Mouse (Mus musculus) thymus, postnatal 0 days (tissue): Measurements from ENCODE around the gene Rbsn. TPM values are rescaled to one million over a fixed set of nuclear protein-coding genes. Genes with fewer than 3 reads are reported as not detected.

Experiments used
- DNase-seq: peaks from one replicate; pipeline ENCODE4 v3.0.0-alpha.2; 2015; ENCODE audit warnings: low spot score
- polyA plus RNA-seq: library from polyadenylated mRNA; unstranded; fragments of >200 nt; fragmentation: Nextera tagmentation; extraction: Ambion mirVana; gene quantifications from 2 replicates; pipeline ENCODE4 v1.2.1, GENCODE M21; 2015

Gene Rbsn
- polyA plus RNA-seq, 1 experiment from 2014 or later = 14.6 TPM

DNA sequence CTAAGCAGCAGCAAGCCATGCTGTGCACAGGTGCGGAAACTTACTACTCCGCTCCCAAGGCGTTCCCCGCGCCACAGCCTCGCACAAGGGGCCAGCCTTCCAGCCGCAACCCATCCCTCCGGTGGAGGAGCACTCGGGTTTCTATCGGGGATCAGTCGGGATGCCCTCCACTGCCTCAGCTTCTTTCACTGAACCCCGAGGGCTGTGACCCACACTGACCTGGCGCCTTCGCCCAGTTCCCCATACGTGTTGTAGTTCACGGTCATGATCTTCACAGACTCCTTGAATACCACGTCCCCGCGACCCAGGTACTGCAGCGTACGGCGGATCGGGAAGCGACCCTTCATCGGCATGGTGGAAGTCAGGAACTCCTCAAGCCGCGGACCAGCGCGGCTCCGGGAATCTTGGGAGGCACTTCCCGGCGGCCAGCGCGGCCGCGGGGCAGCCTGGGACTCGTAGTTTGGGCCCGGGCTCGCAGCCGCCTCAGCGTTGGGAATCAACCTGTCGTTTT is 31.0 kb downstream of the Rbsn start, which contains the start of gene Mrps25:
Gene Mrps25 (minus strand): TSS at position 413 of the 511 bp plus-strand sequence.
- no peak for DNase-seq

DNA sequence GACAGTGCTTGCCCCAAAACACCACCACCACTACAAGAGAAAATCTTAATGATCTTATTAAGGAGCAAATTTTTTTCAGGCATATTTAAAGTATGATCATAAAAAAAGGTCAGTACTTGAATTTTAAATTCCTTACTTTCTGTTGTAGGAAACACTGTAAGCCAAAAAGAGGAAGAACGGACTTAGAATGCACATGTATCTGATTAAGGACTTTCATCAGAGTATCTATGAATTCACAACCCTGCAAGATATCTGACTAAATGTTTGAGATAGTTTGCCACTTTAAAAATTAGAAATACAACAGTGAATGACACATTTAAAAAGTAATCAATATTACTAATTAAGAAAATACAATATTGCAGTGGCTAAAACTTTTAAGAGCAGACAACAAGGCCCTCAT is 38.3 kb downstream of the Rbsn start:
- no peak for DNase-seq

DNA sequence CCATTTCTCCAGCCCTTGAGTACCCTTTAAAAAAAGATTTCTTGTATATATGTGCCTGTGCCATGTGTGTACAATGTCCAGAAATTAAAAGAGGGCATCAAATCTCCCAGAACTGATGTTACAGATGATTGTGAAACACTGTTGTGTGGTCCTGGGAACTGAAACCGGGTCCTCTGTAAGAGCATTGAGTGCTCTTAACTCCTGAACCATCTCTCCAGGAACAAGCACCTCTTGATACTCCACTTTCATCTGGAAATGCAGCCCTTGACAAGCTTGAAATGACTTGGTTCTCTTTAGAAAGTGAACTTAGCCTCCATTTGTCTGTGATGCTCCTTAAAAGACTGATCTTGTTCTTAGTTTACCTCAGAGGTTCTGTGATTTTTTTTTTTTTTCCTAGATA is 52.0 kb downstream of the Rbsn start:
- no peak for DNase-seq

GRCm38 (mm10) chr6:92158801-92159200 is 55.9 kb downstream of the Rbsn start:
- DNase-seq = no peak

- no peak for DNase-seq
Measured at GRCm38 (mm10) chr6:92153774-92154173, 61.0 kb downstream of the Rbsn start.

DNA sequence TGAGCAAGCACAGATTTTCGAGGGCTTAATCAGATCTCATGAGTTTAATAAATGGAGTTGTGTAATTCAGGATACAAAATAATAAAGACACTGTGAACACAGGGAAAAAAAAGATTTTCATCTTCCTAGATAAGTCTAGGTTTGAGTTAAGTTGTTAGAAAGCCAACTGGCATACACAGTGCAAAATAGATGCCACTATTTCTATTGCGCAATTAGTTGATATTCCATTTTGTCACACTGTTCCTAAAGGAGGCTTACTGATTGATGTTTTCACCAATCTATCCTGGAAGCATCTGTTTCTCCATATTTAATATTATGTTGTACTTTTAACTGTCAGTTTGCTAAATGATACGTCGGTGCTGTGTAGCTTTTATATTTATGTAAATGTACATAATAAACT is 68.8 kb downstream of the Rbsn start:
- no peak for DNase-seq

Other genes starting within 250 kb of the Rbsn start
- 3.3 and 3.6 TPM in 2 replicates for gene Fgd5, start 236.0 kb downstream of the Rbsn start, polyA plus RNA-seq
- 18.3 and 27.0 TPM in 2 replicates for gene Nr2c2, start 123.5 kb downstream of the Rbsn start, polyA plus RNA-seq
- gene Mrps25, start 30.9 kb downstream of the Rbsn start, polyA plus RNA-seq = 61.1 and 73.8 TPM in 2 replicates
- 0.48 and 0.51 TPM in 2 replicates for gene Trh, start 29.7 kb upstream of the Rbsn start, polyA plus RNA-seq